Mouse (Mus musculus) granulocyte monocyte progenitor cell, adult 5-6 weeks (primary cell): ENCODE results near the gene Ntrk2. TPM values are rescaled to one million over a fixed set of nuclear protein-coding genes. Genes with fewer than 3 reads are reported as not detected.

ENCODE experiments used
- ATAC-seq: replicated peaks from 2 replicates; pipeline ENCODE4 v1.8.0; 2016; ENCODE audit warnings: mild to moderate bottlenecking, moderate TSS enrichment, inconsistent platforms; ENCODE audit not compliant: poor library complexity, severe bottlenecking
- total RNA-seq, 2 experiments: library from RNA; stranded (forward) in 1 of 2; stranded (reverse) in 1 of 2; fragments of 200-712, 200-1000 nt in 1 of 2; fragments of >200 nt in 1 of 2; fragmentation: Nextera tagmentation in 1 of 2; gene quantifications; 2 replicates each; pipeline ENCODE4 v1.2.3; 2014 to 2017

Ntrk2 gene
- total RNA-seq, 2 experiments from 2014 or later = not detected

DNA sequence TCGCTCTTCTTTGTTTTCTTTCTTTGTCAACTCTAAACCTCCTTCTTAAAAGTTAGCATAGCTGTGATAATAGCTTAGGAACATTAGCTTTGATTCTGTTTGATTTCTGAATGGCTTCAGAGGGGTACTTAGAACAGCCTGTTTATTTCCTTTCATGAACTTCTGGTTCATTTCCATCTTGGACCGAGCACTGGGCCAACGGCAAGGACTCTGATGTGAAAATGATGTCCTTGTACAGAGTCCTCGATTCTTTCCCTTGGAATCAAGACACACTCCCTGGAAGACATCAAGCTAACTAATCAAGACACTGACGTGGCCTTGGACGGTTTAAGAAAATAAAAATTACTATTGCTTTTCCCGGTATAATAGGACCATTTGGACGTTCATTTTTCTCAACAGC is 31.7 kb downstream of the Ntrk2 start:
- no peak for ATAC-seq

DNA sequence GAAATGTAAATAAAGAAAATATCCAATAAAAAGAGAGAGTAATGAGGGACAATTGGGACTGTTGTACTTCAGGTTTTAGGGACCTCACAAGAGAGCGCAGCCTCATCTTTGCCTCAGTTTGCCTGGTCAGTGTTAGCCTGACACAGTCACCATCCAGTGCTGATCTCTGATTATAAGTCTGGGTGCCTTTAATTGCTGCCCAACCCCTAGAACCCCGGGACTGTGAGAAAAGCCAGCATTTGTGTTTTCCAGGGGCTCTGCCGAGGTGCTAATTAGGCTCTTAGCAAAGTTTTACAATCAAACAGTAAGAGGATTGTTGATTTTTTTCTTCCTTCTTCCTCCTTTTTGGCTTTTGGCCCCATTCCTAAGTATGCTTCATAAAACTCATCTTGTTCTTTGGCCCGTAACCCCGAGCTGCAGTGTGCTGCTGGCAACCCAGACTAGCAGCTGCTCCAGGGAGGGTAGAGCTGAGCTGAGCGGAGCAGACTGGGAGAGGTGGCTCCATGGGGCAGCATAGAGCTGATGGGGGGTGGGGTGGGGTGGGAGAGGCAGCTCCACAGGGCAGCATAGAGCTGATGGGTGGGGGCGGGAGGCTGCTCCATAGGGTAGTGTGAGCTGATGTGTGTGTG is 34.5 kb downstream of the Ntrk2 start:
- ATAC-seq = no peak

DNA sequence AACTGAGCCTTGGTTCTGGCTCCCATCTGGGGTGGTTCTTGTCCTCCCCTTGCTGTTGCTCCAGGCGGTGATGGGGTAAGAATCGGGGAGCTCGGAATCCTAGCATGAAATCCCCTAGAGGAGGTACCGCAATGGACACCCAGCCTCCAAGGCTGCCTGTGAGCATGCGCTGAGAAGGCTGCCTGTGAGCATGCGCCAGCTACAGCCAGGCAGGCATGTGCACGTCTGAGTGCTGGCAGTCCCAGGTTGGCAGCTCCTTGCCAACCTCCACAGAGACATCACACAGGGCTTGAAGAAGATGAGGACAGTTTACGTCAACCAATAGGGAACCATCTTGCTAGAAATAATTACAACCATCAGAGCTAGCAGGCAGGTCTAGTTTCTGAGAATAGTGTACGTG is 37.5 kb downstream of the Ntrk2 start:
- ATAC-seq = no peak

DNA sequence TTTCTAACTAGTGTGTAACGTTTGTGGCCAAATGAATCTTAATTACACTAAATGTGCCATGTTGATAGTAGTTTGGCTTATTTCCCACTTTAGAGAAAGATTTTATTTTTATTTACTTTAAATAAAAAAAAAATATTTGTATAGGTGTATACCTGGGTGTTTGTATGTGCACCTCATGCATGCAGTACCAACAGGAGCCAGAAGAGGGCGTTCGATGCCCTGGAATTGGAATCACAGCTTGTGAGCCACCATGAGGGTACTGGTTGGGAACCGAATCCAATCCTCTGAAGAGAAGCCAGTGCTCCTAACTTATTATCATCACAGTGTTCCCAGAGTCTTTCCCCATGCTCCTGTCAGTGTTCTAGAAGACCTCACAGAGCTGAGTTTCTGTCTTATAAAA is 42.2 kb downstream of the Ntrk2 start:
- ATAC-seq = no peak

DNA sequence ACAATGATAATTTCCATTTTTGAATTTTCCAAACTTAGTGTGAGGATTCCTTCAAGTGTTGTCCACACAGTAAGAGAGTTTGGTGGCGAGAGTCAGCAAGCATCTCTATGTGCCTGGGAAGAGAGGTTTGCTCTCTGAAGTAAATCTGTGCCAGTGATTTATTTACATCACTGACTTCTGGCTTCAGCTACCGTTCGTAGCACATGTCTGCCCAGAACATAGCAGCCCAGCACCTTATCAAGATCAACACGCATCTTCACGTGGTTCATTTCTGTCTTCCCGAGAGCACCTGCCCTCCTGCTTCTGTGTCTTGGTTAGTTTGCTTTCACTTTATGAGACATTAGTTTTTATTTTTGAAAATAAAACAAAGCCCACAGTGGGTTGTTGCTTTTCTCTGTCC is 47.3 kb downstream of the Ntrk2 start:
- ATAC-seq = no peak

DNA sequence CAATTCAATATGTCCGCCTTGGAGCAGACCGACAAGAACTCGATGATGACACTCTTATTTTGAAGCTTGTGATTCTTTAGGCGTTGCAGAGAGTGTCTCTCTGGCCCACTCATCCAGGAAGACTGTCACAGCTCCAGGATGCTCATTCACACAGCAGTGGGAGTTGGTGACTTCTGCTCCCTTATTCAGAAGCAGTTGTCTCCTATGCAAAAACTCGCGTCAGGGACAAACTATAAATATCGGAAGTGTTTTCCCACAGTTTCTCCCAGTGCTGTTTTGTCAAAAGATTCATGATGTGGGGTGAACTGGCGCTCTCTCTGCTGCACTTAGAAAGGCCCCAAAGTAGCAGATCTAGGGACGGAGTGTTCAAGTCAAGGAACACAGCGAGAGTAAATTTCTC is 59.9 kb downstream of the Ntrk2 start:
- ATAC-seq = no peak

DNA sequence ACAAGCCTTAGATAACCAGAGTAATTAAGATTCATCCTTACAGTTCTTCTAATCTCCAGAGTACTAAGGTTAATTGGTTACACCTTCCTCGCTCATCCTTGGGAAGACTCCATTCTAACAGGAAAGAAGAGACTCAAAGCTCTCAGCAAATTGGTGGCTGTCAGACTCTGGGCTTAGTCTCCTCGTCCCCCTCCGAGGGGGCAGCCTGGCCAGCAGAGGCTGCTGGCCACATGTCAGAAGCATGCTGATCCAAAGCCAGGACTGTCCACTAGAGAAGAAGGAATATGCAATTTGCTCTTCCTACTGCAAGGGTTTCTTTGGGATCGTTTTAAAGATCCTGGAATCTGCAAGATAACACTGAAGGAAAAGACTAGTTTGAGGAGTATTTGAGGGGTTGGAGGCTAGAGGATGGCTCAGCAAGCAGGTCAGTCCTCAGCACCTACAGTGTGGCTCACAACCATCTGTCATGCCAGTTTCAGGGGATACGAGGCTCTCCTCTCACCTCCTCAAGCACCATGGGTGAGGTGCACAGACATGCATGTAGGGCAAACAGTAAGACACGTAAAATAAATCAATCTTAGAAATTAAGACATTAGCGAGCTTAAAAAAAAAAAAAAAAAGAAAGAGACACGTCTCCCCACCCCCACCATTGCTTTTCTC is 60.5 kb downstream of the Ntrk2 start:
- no peak for ATAC-seq

DNA sequence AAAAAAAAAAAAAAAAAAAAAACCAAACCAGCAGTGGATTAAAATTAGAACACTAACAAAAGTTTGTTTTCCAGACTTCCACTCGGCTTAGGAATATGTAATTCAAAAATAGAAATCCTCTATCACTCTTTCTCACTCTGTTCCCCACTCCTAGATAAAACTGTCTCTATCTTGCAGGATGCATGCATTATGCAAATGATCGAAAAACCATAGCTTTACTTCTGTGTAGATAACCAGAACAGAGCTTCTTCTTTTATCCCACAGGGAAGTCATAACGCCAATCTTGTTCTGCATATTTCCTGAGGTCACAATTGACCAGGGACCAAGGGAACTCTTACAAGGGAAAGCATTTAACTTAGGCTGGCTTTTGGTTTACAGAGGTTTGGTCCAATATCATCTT is 76.1 kb downstream of the Ntrk2 start:
- no peak for ATAC-seq

DNA sequence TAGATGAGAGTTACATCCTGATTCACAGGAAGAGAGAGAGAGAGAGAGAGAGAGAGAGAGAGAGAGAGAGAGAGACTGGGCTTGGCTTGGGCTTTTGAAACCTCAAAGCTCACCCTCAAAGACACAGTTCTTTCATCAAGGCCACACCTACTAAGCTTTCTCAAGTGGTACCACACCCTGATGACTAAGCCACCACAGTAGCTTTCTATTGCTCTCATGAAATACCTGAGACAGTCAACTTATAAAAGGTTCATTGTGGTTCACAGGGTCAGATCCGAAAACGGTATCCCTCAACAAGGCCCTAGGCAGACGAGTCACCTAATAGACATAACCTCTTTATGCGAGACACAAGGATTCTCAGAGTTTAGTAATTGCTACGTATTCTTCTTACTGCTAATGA is 76.5 kb downstream of the Ntrk2 start:
- ATAC-seq = no peak

DNA sequence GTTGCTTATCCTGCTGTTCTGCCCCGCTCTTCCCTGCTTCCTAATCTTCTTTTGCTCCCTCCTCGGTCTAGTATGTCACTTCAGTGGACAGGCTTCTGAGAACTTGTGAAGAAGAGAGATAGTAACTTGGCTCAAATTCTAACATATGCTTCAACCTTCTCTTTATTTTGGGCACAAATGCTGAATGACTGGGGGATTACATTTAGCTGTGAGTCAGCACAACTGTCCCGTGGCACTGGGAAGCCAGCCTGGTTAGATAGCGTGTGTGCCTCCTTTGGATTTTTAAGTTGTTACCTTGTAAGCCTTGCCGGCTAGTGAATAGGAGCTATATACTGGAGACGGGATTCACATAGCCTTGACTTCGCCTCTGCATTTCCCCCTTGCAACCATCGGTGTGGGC is 79.7 kb downstream of the Ntrk2 start:
- ATAC-seq = no peak

DNA sequence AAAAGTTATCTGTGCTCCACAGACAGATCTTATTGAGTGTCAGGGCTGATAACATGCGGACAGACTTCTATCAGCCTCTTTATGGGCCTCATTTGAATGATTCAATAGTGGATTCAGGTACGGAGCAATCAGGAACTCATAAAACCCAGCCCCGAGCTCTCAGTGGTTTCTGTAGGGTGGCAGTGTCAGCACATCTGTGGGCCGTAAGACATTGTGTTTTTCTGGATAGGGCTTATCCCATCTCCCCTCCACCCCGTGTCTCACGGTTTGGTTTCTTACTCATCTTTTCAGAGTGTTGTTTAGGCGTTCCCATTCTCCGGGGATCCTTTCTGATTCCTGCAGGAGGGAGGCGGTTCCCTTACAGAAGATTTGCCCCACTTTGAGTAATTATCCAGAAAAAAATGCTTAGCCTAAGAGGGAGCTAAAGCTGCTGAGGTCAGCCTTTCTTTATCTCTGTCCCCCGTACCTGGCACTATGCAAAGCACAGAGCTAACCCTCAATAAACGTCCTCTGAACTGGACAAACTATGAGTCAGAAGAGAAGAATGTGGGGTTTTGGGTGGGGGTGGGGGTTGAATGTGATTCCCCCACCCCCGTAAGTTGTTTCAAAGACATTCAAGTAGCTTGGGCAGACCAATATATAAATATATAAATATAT is 90.0 kb downstream of the Ntrk2 start:
- ATAC-seq = no peak

DNA sequence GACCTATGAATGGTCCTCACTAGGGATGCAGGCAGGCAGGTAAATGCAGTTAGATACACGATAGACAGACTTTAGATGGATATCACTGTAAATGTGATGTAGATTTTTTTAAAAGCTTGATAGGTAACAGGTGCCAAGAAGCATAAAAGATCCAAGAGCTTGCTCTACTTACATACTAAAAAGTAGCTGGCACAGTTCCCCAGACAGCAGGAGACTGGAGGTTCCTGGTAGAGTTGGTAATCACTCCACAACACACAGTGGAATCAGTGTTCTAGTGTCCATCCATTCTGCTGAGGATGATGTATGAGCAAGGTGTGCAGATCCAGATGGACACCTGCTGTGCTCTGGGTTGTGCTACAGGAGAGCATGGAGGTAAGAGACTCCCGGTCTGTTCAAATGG is 93.0 kb downstream of the Ntrk2 start:
- ATAC-seq = no peak

DNA sequence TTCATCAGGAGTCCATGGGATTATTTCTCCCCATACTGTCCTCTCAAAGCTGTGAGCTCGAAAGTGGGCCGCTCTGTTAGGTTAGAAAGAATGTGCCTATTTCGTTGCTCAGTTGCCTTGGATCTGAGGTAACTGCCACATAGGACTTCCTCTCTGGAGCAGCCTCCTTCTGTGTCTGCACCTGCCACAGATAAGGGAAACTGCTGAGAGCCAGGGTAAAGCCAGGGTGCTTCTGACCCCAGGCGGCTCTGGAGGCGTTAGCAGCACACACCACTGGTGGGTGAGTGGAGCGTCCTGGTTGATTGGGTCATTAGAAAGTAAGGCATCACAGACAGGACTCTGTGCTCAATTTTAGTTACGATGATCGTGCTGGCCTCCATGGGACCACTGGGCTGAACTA is 95.9 kb downstream of the Ntrk2 start:
- no peak for ATAC-seq

DNA sequence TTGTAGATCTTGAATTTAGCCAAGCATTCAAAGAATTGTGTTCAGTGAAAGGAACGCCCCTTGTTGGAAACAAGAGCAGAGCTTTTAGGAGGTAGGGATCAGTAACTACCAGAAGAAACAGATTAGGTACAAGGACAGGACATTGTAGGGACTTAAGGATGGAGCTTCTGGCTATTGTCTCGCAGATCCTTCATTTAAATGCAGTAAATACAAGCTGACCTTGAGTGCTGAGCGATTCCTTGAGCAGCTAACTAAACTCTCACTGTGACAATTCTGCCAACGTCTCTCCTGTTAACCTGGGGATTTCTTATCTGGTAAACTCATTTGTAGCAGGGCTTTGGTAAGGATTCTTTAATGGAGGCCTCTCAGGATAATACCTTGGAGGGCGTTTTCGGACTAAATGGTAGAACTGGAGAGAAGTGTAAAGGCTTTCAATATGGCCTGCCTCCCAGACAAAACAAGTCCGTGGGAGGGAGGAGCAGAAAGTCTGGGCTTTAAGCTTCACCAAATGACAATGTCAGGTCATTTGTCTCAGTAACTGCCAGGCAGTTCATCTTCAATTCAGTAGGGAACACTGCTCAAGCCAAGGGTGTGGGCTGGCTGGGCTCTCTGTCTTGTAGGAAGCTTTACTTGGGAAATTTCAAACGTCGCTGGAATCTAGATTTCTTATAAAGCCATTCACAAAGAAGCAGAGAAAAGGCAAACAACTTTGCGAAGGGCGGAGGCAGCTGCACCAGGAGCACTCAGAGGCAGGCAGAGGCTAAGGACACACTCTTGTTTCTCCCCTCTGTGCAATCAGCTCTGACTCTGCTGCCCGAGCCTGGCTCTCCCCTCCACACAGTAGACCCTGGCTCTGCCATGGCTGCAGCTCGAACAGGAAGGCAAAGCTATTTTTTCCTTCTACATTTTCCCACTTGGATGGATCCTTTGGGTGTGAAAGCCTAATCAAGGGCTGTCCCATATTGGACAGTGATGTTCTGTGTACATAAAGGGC is 98.7 kb downstream of the Ntrk2 start:
- ATAC-seq = no peak

DNA sequence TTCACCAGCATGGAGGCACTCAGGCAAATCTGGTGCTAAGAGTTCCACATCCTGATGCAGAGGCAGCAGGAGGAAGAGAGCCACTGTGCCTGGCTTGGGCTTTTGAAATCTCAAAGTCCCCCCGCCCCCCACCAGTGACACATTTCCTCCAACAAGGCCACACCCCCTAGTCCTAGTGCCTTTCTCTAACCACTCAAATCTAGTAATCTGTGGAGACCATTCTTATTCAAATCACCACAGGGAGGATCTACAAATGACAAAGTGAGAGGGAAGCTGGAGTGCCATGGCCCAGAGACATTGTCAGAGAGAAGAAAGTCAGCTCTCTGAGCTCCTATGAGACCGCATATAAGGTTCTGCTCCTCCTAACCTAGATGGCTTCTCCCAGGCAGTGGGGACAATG is 105.6 kb downstream of the Ntrk2 start:
- no peak for ATAC-seq

DNA sequence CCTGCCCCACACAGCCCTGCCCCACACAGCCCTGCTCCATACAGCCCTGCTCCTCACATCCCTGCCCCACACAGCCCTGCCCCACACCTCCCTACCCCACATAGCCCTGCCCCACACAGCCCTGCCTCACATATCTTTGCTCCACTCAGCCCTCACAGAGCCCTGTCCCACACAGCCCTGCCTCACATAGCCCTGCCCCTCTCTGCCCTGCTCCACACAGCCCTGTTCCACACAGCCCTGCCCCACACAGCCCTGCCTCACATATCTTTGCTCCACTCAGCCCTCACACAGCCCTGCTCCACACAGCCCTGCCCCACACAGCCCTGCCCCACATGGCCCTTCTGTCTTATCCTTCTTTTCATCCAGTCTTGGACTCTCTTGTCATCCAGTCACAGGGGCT is 106.2 kb downstream of the Ntrk2 start:
- no peak for ATAC-seq

DNA sequence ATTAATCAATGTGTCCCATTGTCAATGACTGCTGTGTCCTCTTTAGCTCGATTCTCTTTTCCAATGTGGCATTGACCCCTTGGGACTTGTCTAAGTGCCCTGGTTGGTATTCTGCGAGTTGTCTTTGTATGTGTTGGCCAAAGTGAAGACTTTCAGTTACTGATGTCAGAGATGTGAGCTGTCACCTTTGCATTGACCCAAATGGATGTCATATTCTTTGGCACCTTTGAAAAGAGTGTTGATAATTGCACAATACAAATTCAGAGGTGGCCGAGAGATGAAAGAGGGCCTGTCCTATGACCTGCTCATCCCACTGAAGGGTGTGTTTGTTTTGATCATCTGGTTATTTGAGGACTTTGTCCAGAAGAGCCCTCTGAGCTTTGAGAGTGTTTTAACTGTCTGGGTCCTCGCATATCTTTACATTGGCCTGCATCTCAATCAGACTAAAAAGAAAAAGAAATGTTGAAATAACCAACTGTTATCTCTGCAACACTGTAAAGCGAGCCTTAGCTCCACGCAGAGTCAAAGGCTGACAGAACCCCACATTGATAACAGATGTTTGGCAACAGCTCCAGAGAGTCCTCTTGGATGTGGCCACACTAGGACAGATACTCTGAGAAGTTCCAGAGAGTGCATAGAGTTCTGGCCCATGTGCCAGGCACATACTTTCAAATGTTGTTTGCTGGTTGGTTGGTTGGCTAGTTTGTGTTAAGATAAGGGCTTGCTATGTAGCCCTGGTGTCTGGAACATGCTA is 107.9 kb downstream of the Ntrk2 start:
- ATAC-seq = no peak

DNA sequence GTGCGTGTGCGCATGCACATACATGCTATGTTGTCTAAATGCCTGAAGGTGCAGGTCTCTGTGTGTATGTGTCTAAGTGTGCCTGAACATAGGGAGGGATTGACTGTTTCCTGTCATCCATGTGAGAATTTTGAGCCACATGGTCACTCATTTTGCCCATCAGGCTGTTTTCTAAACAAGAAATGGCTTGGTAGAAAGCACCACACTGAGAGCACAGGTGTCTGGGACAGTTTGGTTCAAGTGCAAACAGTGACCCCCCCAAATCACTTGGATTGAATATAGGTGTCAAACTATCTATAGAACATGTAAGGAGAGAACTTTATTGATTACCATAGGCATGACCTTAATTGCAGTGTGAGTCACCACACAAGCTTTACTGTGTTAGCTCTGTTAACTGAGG is 110.0 kb downstream of the Ntrk2 start:
- no peak for ATAC-seq

DNA sequence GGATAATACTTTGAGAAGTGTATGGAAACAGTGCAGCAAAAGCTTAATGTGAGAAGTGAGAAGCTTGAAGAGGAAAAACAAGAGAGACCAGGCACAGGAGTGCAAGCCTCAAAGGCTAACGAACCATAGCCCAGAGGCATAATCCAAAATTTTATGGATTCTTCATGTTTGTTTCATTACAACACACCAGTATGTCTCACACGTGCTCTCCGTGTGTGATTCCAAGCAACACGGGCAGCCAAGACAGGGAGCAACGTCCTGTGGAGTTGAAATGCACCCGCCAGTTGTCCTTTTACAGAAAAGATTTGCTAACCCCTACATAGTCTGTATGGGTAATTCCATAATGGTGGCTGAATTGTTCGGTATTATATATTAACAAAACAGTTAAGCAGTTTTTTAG is 113.9 kb downstream of the Ntrk2 start:
- ATAC-seq = no peak

DNA sequence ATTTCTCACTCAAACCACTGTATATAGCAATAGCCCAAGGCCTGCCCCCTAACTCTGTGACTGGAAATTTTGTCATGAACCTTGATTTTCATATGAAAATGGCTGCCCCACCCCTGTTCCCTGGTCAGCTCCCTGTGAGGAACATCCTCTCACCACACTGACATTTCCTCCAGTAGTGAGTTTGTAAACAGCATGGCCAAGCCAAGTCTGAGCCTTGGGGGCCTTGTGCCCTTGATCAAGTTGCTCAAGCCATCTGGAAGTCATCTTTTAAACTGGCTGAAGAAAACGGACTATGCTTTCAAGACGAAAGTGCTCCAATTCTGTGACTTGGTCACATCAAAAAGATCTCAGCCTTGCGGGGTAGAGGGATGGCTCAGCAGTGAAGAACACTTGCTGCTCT is 114.9 kb downstream of the Ntrk2 start:
- no peak for ATAC-seq
